Mouse (Mus musculus) forebrain, postnatal 0 days (tissue): ENCODE data around the gene Plxnd1. TPM values are rescaled to one million over a fixed set of nuclear protein-coding genes. Genes with fewer than 3 reads are reported as not detected.

ENCODE experiments used
- ATAC-seq: fragments of 200-750 bp; cut with Nextera tagmentation; 2 replicates; pipeline ENCODE4 v1.8.0; 2017; ENCODE audit warnings: mild to moderate bottlenecking, moderate library complexity
- DNase-seq: peaks from one replicate; pipeline ENCODE4 v3.0.0-alpha.2; 2015
- H3K27ac ChIP-seq: fragments of 300-500 bp; sonication (generic); 2 replicates; pipeline ENCODE4 v1.5.1; 2014; ENCODE audit warnings: low read depth, mild to moderate bottlenecking, antibody characterized with exemption, low read length, moderate library complexity, mixed read lengths
- H3K27me3 ChIP-seq: fragments of 300-500 bp; sonication (generic); 2 replicates; pipeline ENCODE4 v1.6.1; 2014; ENCODE audit warnings: mild to moderate bottlenecking, low read length, mixed read lengths; ENCODE audit not compliant: insufficient read depth
- H3K36me3 ChIP-seq: fragments of 300-500 bp; sonication (generic); 2 replicates; pipeline ENCODE4 v1.6.1; 2014; ENCODE audit warnings: mild to moderate bottlenecking, moderate library complexity; ENCODE audit not compliant: insufficient read depth
- H3K4me1 ChIP-seq: fragments of 300-500 bp; sonication (generic); 2 replicates; pipeline ENCODE4 v1.6.1; 2014; ENCODE audit warnings: antibody characterized with exemption; ENCODE audit not compliant: insufficient read depth
- H3K4me2 ChIP-seq: fragments of 300-500 bp; sonication (generic); 2 replicates; pipeline ENCODE4 v1.6.1; 2014; ENCODE audit warnings: low read depth, mild to moderate bottlenecking, moderate library complexity
- H3K4me3 ChIP-seq: fragments of 300-500 bp; sonication (generic); 2 replicates; pipeline ENCODE4 v1.5.1; 2014; ENCODE audit warnings: low read depth, low read length, mixed read lengths
- H3K9ac ChIP-seq: fragments of 300-500 bp; sonication (generic); 2 replicates; pipeline ENCODE4 v1.6.1; 2014; ENCODE audit warnings: mild to moderate bottlenecking
- H3K9me3 ChIP-seq: fragments of 300-500 bp; sonication (generic); 2 replicates; pipeline ENCODE4 v1.6.1; 2016; ENCODE audit warnings: low read length
- CTCF ChIP-seq: sonication (generic); IDR thresholded peaks from 2 replicates; pipeline ENCODE4 v1.5.1; 2016; ENCODE audit warnings: antibody characterized with exemption, control low read depth, low read depth
- WGBS: fragments of 180-500 bp; shearing (Covaris S2); extraction: QIAGEN DNeasy Blood & Tissue Kit; methylation state at CpG from one replicate; pipeline ENCODE4 v1.1.7; 2014; 5-methylcytosine and 5-hydroxymethylcytosine counted together
- polyA plus RNA-seq: library from polyadenylated mRNA; unstranded; fragments of >200 nt; fragmentation: Nextera tagmentation; extraction: Ambion mirVana; gene quantifications from 2 replicates; pipeline ENCODE4 v1.2.1, GENCODE M21; 2015
- total RNA-seq: library from RNA; depleted of rRNA; stranded (reverse); fragments of >200 nt; gene quantifications from 2 replicates; pipeline ENCODE4 v1.2.3, GENCODE M21; 2014

Plxnd1 gene
- total and polyA plus RNA-seq, 2 experiments from 2014 or later, result 17.6 to 44.1 TPM

GRCm38 (mm10) chr6:115955169-115955568 is 39.6 kb downstream of the Plxnd1 start:
- H3K9ac ChIP-seq, result no peak overlapping the region
- no peak for TF ChIP-seq CTCF
- peaks cover 20% of the 10 kb centered on the region; the same call in 1 of the 2 replicates for H3K4me1 ChIP-seq
- no peak for DNase-seq
- WGBS, result 71% methylated on average over 4 of the region's 4 CpGs
- H3K4me2 ChIP-seq, result no peak overlapping the region
- H3K27me3 ChIP-seq, result no peaks in the 10 kb centered on the region
- no peak for ATAC-seq
- no peak overlapping the region for H3K4me3 ChIP-seq
- H3K36me3 ChIP-seq, result peaks cover under 1% of the 10 kb centered on the region; the same call in 1 of the 2 replicates
- H3K27ac ChIP-seq, result no peak overlapping the region
- H3K9me3 ChIP-seq, result 0 out of 2 replicates have a peak, but pooled peaks cover 3% of the 10 kb centered on the region

GRCm38 (mm10) chr6:115954506-115955074 is 40.2 kb downstream of the Plxnd1 start:
- 0 out of 2 replicates have a peak, but pooled peaks cover 3% of the 10 kb centered on the region for H3K9me3 ChIP-seq
- peaks cover 20% of the 10 kb centered on the region; the same call in 1 of the 2 replicates for H3K4me1 ChIP-seq
- H3K4me3 ChIP-seq, result no peak overlapping the region
- DNase-seq, result no peak
- no peak for ATAC-seq
- no peak for TF ChIP-seq CTCF
- no peak overlapping the region for H3K9ac ChIP-seq
- H3K27ac ChIP-seq, result no peak overlapping the region
- no peaks in the 10 kb centered on the region for H3K36me3 ChIP-seq
- WGBS, result 67% methylated on average over 9 of the region's 9 CpGs
- H3K27me3 ChIP-seq, result no peaks in the 10 kb centered on the region
- H3K4me2 ChIP-seq, result no peak overlapping the region

GRCm38 (mm10) chr6:115946389-115946788 is 48.4 kb downstream of the Plxnd1 start:
- peak; percentile 40 for ATAC-seq
- Histone ChIP-seq H3K36me3 (no peaks in the 10 kb centered on the region), H3K27ac (no peak overlapping the region), H3K9ac (no peak overlapping the region), H3K4me1 (no peaks in the 10 kb centered on the region), H3K4me2 (no peak overlapping the region), H3K27me3 (no peaks in the 10 kb centered on the region), H3K9me3 (0 out of 2 replicates have a peak, but pooled peaks cover under 1% of the 10 kb centered on the region), H3K4me3 (no peak overlapping the region)
- TF ChIP-seq CTCF, result no peak
- 30% methylated on average over 6 of the region's 6 CpGs for WGBS
- DNase-seq, result no peak

- Histone ChIP-seq H3K27ac (no peak overlapping the region), H3K4me3 (no peak overlapping the region), H3K4me2 (no peak overlapping the region), H3K36me3 (no peaks in the 10 kb centered on the region), H3K4me1 (no peaks in the 10 kb centered on the region), H3K9ac (no peak overlapping the region), H3K27me3 (no peaks in the 10 kb centered on the region), H3K9me3 (no peaks in the 10 kb centered on the region)
- 82% methylated on average over 8 of the region's 8 CpGs for WGBS
- no peak for DNase-seq
- ATAC-seq, result no peak
- TF ChIP-seq CTCF, result no peak
Observed at GRCm38 (mm10) chr6:115945633-115946032, 49.2 kb downstream of the Plxnd1 start.

- no peaks in the 10 kb centered on the region for H3K27me3 ChIP-seq
- no peaks in the 10 kb centered on the region for H3K4me1 ChIP-seq
- H3K9ac ChIP-seq, result no peak within 1 kb of the TSS
- DNase-seq (no peak), ATAC-seq (no peak)
- H3K27ac ChIP-seq, result no peak within 1 kb of the TSS
- H3K36me3 ChIP-seq, result no peaks in the 10 kb centered on the region
- H3K4me3 ChIP-seq, result no peak within 1 kb of the TSS
- TF ChIP-seq CTCF, result no peak
- no peak within 1 kb of the TSS for H3K4me2 ChIP-seq
- 71% methylated on average over 5 of the region's 5 CpGs for WGBS
- H3K9me3 ChIP-seq, result no peaks in the 10 kb centered on the region
Observed at GRCm38 (mm10) chr6:115944638-115945037, 50.2 kb downstream of the Plxnd1 start, which contains the start of gene H1foo. Gene H1foo (plus strand): TSS chr6:115944938.

GRCm38 (mm10) chr6:115943498-115944427 is 51.0 kb downstream of the Plxnd1 start:
- H3K9me3 ChIP-seq, result no peaks in the 10 kb centered on the region
- ATAC-seq (no peak), DNase-seq (no peak)
- H3K27me3 ChIP-seq, result no peaks in the 10 kb centered on the region
- no peak overlapping the region for H3K27ac ChIP-seq
- no peak overlapping the region for H3K4me3 ChIP-seq
- H3K36me3 ChIP-seq, result no peaks in the 10 kb centered on the region
- no peak overlapping the region for H3K4me2 ChIP-seq
- 83% methylated on average over 9 of the region's 9 CpGs for WGBS
- no peak for TF ChIP-seq CTCF
- no peaks in the 10 kb centered on the region for H3K4me1 ChIP-seq
- no peak overlapping the region for H3K9ac ChIP-seq

GRCm38 (mm10) chr6:115941128-115941527 is 53.7 kb downstream of the Plxnd1 start:
- Histone ChIP-seq H3K27me3 (no peaks in the 10 kb centered on the region), H3K27ac (no peak overlapping the region), H3K9me3 (no peaks in the 10 kb centered on the region), H3K4me2 (no peak overlapping the region), H3K4me1 (no peaks in the 10 kb centered on the region), H3K36me3 (no peaks in the 10 kb centered on the region), H3K9ac (no peak overlapping the region), H3K4me3 (no peak overlapping the region)
- WGBS, result 14% methylated on average over 12 of the region's 12 CpGs
- ATAC-seq (no peak), DNase-seq (no peak)
- no peak for TF ChIP-seq CTCF
